Mouse (Mus musculus): ENCODE data around the gene Msrb1. TPM values are rescaled to one million over a fixed set of nuclear protein-coding genes. Genes with fewer than 3 reads are reported as not detected.

The Msrb1 gene
- polyA plus RNA-seq, 1 experiment: 57.8 TPM

GRCm38 (mm10) chr17:24733434-24734050 lies 2.9 kb upstream of the Msrb1 start:
- Histone ChIP-seq H3K79me2 (ENCODE audit: control insufficient read depth, insufficient read depth) (no peaks in the 10 kb centered on the region), H3K36me3 (ENCODE audit: control insufficient read depth, insufficient read depth) (no peaks in the 10 kb centered on the region), H3K4me3 (ENCODE audit: insufficient read depth, poor library complexity, severe bottlenecking) (no peak overlapping the region), H3K27me3 (ENCODE audit: control insufficient read depth, insufficient read depth, insufficient read length) (peaks cover 6% of the 10 kb centered on the region), H3ac (ENCODE audit: control insufficient read depth, insufficient read length, low read depth) (no peak overlapping the region), H3K79me3 (ENCODE audit: low read depth) (no peaks in the 10 kb centered on the region)
- TF ChIP-seq MYOG (IDR thresholded peaks at IDR 0.05; ENCODE audit: control insufficient read depth, extremely low read depth, insufficient read length) (no peak), MAX (IDR thresholded peaks at IDR 0.05) (no peak), FOSL1 (IDR thresholded peaks at IDR 0.05; ENCODE audit: insufficient read depth, low read length, poor library complexity, severe bottlenecking) (no peak), USF1 (IDR thresholded peaks at IDR 0.05; ENCODE audit: low read depth) (no peak), MYOD1 (IDR thresholded peaks at IDR 0.05; ENCODE audit: control insufficient read depth, insufficient read length, low read depth) (no peak), CTCF (IDR thresholded peaks at IDR 0.05; ENCODE audit: control insufficient read depth, insufficient read depth, insufficient read length) (no peak), CEBPB (IDR thresholded peaks at IDR 0.05; ENCODE audit: low read depth) (no peak)

- H3K36me3 ChIP-seq (ENCODE audit: control insufficient read depth, insufficient read depth): no peaks in the 10 kb centered on the region
- no peak overlapping the region for H3ac ChIP-seq (ENCODE audit: control insufficient read depth, insufficient read length, low read depth)
- H3K4me3 ChIP-seq (ENCODE audit: insufficient read depth, poor library complexity, severe bottlenecking): no peak overlapping the region
- TF ChIP-seq MYOD1 (IDR thresholded peaks at IDR 0.05; ENCODE audit: control insufficient read depth, insufficient read length, low read depth): no peak
- no peak for TF ChIP-seq MYOG (IDR thresholded peaks at IDR 0.05; ENCODE audit: control insufficient read depth, extremely low read depth, insufficient read length)
- no peaks in the 10 kb centered on the region for H3K79me3 ChIP-seq (ENCODE audit: low read depth)
- no peaks in the 10 kb centered on the region for H3K79me2 ChIP-seq (ENCODE audit: control insufficient read depth, insufficient read depth)
- H3K27me3 ChIP-seq (ENCODE audit: control insufficient read depth, insufficient read depth, insufficient read length): peaks cover 6% of the 10 kb centered on the region
Measured at GRCm38 (mm10) chr17:24734513-24734912, 1.9 kb upstream of the Msrb1 start.

GRCm38 (mm10) chr17:24735446-24735845 lies 996 bp upstream of the Msrb1 start:
- no peak overlapping the region for H3K4me3 ChIP-seq (ENCODE audit: insufficient read depth, poor library complexity, severe bottlenecking)
- H3ac ChIP-seq (ENCODE audit: control insufficient read depth, insufficient read length, low read depth): no peak overlapping the region
- H3K79me3 ChIP-seq (ENCODE audit: low read depth): no peaks in the 10 kb centered on the region
- no peaks in the 10 kb centered on the region for H3K36me3 ChIP-seq (ENCODE audit: control insufficient read depth, insufficient read depth)
- TF ChIP-seq CTCF (IDR thresholded peaks at IDR 0.05; ENCODE audit: control insufficient read depth, insufficient read depth, insufficient read length) (no peak), USF1 (IDR thresholded peaks at IDR 0.05; ENCODE audit: low read depth) (no peak), MAX (IDR thresholded peaks at IDR 0.05) (no peak), MYOG (IDR thresholded peaks at IDR 0.05; ENCODE audit: control insufficient read depth, extremely low read depth, insufficient read length) (no peak), CEBPB (IDR thresholded peaks at IDR 0.05; ENCODE audit: low read depth) (no peak), MYOD1 (IDR thresholded peaks at IDR 0.05; ENCODE audit: control insufficient read depth, insufficient read length, low read depth) (no peak), FOSL1 (IDR thresholded peaks at IDR 0.05; ENCODE audit: insufficient read depth, low read length, poor library complexity, severe bottlenecking) (no peak)
- no peaks in the 10 kb centered on the region for H3K79me2 ChIP-seq (ENCODE audit: control insufficient read depth, insufficient read depth)
- H3K27me3 ChIP-seq (ENCODE audit: control insufficient read depth, insufficient read depth, insufficient read length): peaks cover 6% of the 10 kb centered on the region

- Histone ChIP-seq H3ac (ENCODE audit: control insufficient read depth, insufficient read length, low read depth) (peak overlapping the region; percentile 88), H3K27me3 (ENCODE audit: control insufficient read depth, insufficient read depth, insufficient read length) (peaks cover 6% of the 10 kb centered on the region), H3K36me3 (ENCODE audit: control insufficient read depth, insufficient read depth) (no peaks in the 10 kb centered on the region), H3K79me3 (ENCODE audit: low read depth) (no peaks in the 10 kb centered on the region), H3K79me2 (ENCODE audit: control insufficient read depth, insufficient read depth) (no peaks in the 10 kb centered on the region), H3K4me3 (ENCODE audit: insufficient read depth, poor library complexity, severe bottlenecking) (peak overlapping the region; percentile 61)
- no peak for TF ChIP-seq MYOG (IDR thresholded peaks at IDR 0.05; ENCODE audit: control insufficient read depth, extremely low read depth, insufficient read length)
- TF ChIP-seq CTCF (IDR thresholded peaks at IDR 0.05; ENCODE audit: control insufficient read depth, insufficient read depth, insufficient read length): no peak
- TF ChIP-seq CEBPB (IDR thresholded peaks at IDR 0.05; ENCODE audit: low read depth): no peak
- TF ChIP-seq FOSL1 (IDR thresholded peaks at IDR 0.05; ENCODE audit: insufficient read depth, low read length, poor library complexity, severe bottlenecking): no peak
Measured at GRCm38 (mm10) chr17:24737135-24737810, 831 bp downstream of the Msrb1 start.

- Histone ChIP-seq H3ac (ENCODE audit: control insufficient read depth, insufficient read length, low read depth) (no peak overlapping the region), H3K79me2 (ENCODE audit: control insufficient read depth, insufficient read depth) (no peaks in the 10 kb centered on the region), H3K79me3 (ENCODE audit: low read depth) (no peaks in the 10 kb centered on the region), H3K4me3 (ENCODE audit: insufficient read depth, poor library complexity, severe bottlenecking) (no peak overlapping the region), H3K27me3 (ENCODE audit: control insufficient read depth, insufficient read depth, insufficient read length) (no peaks in the 10 kb centered on the region), H3K36me3 (ENCODE audit: control insufficient read depth, insufficient read depth) (no peaks in the 10 kb centered on the region)
- TF ChIP-seq CTCF (IDR thresholded peaks at IDR 0.05; ENCODE audit: control insufficient read depth, insufficient read depth, insufficient read length) (no peak), MYOD1 (IDR thresholded peaks at IDR 0.05; ENCODE audit: control insufficient read depth, insufficient read length, low read depth) (no peak), CEBPB (IDR thresholded peaks at IDR 0.05; ENCODE audit: low read depth) (no peak), MYOG (IDR thresholded peaks at IDR 0.05; ENCODE audit: control insufficient read depth, extremely low read depth, insufficient read length) (no peak), FOSL1 (IDR thresholded peaks at IDR 0.05; ENCODE audit: insufficient read depth, low read length, poor library complexity, severe bottlenecking) (no peak), USF1 (IDR thresholded peaks at IDR 0.05; ENCODE audit: low read depth) (no peak), MAX (IDR thresholded peaks at IDR 0.05) (no peak)
Measured at GRCm38 (mm10) chr17:24738238-24738637, 1.8 kb downstream of the Msrb1 start.

GRCm38 (mm10) chr17:24739926-24740325 lies 3.5 kb downstream of the Msrb1 start:
- H3K36me3 ChIP-seq (ENCODE audit: control insufficient read depth, insufficient read depth): no peaks in the 10 kb centered on the region
- no peak overlapping the region for H3K4me3 ChIP-seq (ENCODE audit: insufficient read depth, poor library complexity, severe bottlenecking)
- no peaks in the 10 kb centered on the region for H3K79me3 ChIP-seq (ENCODE audit: low read depth)
- H3ac ChIP-seq (ENCODE audit: control insufficient read depth, insufficient read length, low read depth): no peak overlapping the region
- TF ChIP-seq USF1 (IDR thresholded peaks at IDR 0.05; ENCODE audit: low read depth) (no peak), CEBPB (IDR thresholded peaks at IDR 0.05; ENCODE audit: low read depth) (no peak), CTCF (IDR thresholded peaks at IDR 0.05; ENCODE audit: control insufficient read depth, insufficient read depth, insufficient read length) (no peak), MAX (IDR thresholded peaks at IDR 0.05) (no peak), MYOG (IDR thresholded peaks at IDR 0.05; ENCODE audit: control insufficient read depth, extremely low read depth, insufficient read length) (no peak), MYOD1 (IDR thresholded peaks at IDR 0.05; ENCODE audit: control insufficient read depth, insufficient read length, low read depth) (no peak)
- no peaks in the 10 kb centered on the region for H3K27me3 ChIP-seq (ENCODE audit: control insufficient read depth, insufficient read depth, insufficient read length)
- no peaks in the 10 kb centered on the region for H3K79me2 ChIP-seq (ENCODE audit: control insufficient read depth, insufficient read depth)

Measured in C2C12 (cell line).